Comparison of ENCODE assay signal across 10 mouse cellular contexts in genomic region chr10:121501160-121501559, GRCm38 (mm10). TPM values are rescaled to one million over a fixed set of nuclear protein-coding genes. Genes with fewer than 3 reads are reported as not detected.
DNase-seq lines count a peak whose midpoint lies in the region; ATAC-seq and TF ChIP-seq lines count a peak whose summit lies in the region.
"Had no signal": no experiment of that assay in that cellular context is flagged by ENCODE, and none has a peak within 500 bp of the region (broad histone marks: within the 10 kb centered on the region; RNA-seq: fewer than 3 reads in every experiment).

No protein-coding gene starts in this region.

- DNase-seq in thymus, postnatal 4 days = peak; percentile 36
- no peak for DNase-seq in thymus, postnatal 14 days
- DNase-seq in liver, postnatal 0 days = no peak
- DNase-seq in testis, postnatal 10 days (ENCODE audit: low spot score) = no peak
- no peak for DNase-seq in right cerebral cortex, postnatal 4 days
- no peak for DNase-seq in heart, postnatal 10 days
- no peak for DNase-seq in adrenal gland, postnatal 14 days

- H3K36me3 ChIP-seq in liver, postnatal 0 days (replicated peaks; ENCODE audit: insufficient read depth, low read length) = no peaks in the 10 kb centered on the region

- H3K9ac ChIP-seq in liver, postnatal 0 days (replicated peaks) = no peak overlapping the region

- no peaks in the 10 kb centered on the region for H3K9me3 ChIP-seq in liver, postnatal 0 days (ENCODE audit: low read length)

- intact Hi-C loops in heart, postnatal 10 days (cut with DNase I) = no loop called here

- TF ChIP-seq CTCF in liver, postnatal 0 days (IDR thresholded peaks at IDR 0.05; ENCODE audit: low read depth) = no peak

- peaks cover 40% of the 10 kb centered on the region for H3K4me1 ChIP-seq in liver, postnatal 0 days (ENCODE audit: insufficient read depth)

- WGBS in liver, postnatal 0 days (ENCODE audit: insufficient replicate concordance) = 45% methylated on average over 5 of the region's 5 CpGs

- peak overlapping the region; percentile 34; the same call in 1 of the 2 replicates for H3K27ac ChIP-seq in liver, postnatal 0 days (ENCODE audit: low read depth)
- H3K27ac ChIP-seq: kidney, postnatal 0 days had no signal

- ATAC-seq in erythroid progenitor cell, adult 5-6 weeks (replicated peaks; ENCODE audit: low FRiP score, poor library complexity, severe bottlenecking) = peak; percentile 81
- ATAC-seq in liver, postnatal 0 days = no peak
- ATAC-seq: midbrain, embryonic 16.5 days had no signal

- TF ChIP-seq EP300 in liver, postnatal 0 days (IDR thresholded peaks at IDR 0.05; ENCODE audit: low read depth) = peak; percentile 46; the same call in 1 of the 2 replicates

- no peak overlapping the region for H3K4me2 ChIP-seq in liver, postnatal 0 days (ENCODE audit: low read depth, low read length)

- no peaks in the 10 kb centered on the region for H3K27me3 ChIP-seq in liver, postnatal 0 days (ENCODE audit: insufficient read depth, low read length)

- H3K4me3 ChIP-seq in liver, postnatal 0 days (ENCODE audit: low read depth, low read length) = no peak overlapping the region

RNA-seq across cellular contexts. Expression of gene Rassf3, which starts 25.0 kb away (rescaled TPM):
- 9.2 and 9.7 TPM in 2 replicates for total RNA-seq in erythroid progenitor cell, adult 5-6 weeks (2015; ENCODE audit: low replicate concordance)
- 6.9 and 8.0 TPM in 2 replicates for total RNA-seq in erythroid progenitor cell, adult 5-6 weeks (2017; ENCODE audit: low replicate concordance)
- 16.4 and 16.6 TPM in 2 replicates for polyA plus RNA-seq in liver, postnatal 0 days (2015; fragmentation: Nextera tagmentation; extraction: Ambion mirVana)
- 100 to 1,000 TPM in 1 of 2 experiments, 10 to 100 TPM in 1; 98.8 to 116 TPM for total RNA-seq in heart, postnatal 10 days (2021)
- total RNA-seq in adrenal gland, postnatal 14 days (2021) = 40.1 and 41.1 TPM in 2 replicates
